Mouse (Mus musculus) olfactory bulb, adult 2 months (tissue): ENCODE data around the gene Ccdc154.

ENCODE experiments used
- CTCF ChIP-seq: fragments of 200-500 bp; IDR thresholded peaks from 2 replicates; pipeline ENCODE4 v1.5.1; 2012; ENCODE audit warnings: low read depth, mild to moderate bottlenecking, low read length, moderate library complexity; ENCODE audit not compliant: insufficient read depth
- POLR2A ChIP-seq: fragments of 200-500 bp; IDR thresholded peaks from 2 replicates; pipeline ENCODE4 v1.6.1; 2012; ENCODE audit warnings: mild to moderate bottlenecking, low read depth, low read length, moderate library complexity; ENCODE audit not compliant: insufficient read depth

DNA sequence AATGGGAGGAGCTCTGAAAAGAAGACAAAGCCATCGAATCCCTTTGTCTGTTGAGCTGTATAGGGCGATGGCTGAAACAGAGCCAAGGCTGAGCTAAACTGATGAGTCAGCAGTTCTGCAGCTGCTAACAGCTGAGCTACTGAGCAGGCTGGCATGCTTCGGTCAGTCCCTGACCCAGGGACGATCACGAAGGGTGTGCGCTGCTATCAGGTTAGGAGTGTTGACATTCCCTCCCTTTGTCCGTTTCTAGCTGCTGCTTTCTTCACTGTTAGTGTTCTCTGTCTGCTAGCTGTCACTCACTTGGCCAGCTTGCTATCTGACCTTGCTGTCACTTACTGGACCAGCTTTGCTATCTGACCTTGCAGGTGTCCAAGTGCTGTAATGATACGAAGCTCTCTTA is 35.2 kb upstream of the Ccdc154 start:
- no peak for TF ChIP-seq CTCF
- TF ChIP-seq POLR2A, result no peak
